Mouse (Mus musculus): ENCODE data around the gene Lypd5. TPM values are rescaled to one million over a fixed set of nuclear protein-coding genes. Genes with fewer than 3 reads are reported as not detected.
A peak's percentile ranks its signal among the peaks of the same experiment; 100 is the strongest.

The Lypd5 gene
- polyA plus RNA-seq (2015; fragmentation: Nextera tagmentation; extraction: Ambion mirVana) = not detected in 2 replicates

DNA sequence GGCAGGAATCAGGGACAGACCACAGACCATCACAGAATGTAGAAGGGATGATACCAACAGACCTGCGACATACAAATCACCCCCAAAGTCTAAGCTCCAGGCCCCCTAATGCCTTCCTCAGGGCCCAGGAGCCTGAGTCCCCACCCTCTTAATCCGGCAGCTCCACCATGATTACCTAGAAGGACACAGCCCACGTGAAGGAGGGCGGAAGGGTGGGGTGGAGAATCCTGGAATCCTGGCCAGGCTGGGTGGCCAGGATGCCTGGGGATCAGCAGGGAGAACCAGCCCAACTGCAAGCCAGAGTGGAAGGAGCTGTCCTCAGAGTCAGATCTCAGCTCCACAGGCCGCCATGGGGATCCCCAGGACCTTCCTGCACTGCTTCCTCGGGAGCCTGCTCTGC, at the start of gene Lypd5:
Gene Lypd5 (plus strand): TSS at position 301 of the 400 bp plus-strand sequence.
- no peak for DNase-seq (ENCODE audit: low spot score)
- ATAC-seq (replicated peaks; ENCODE audit: low FRiP score, low read depth) = no peak
- H3K4me1 ChIP-seq (replicated peaks; ENCODE audit: insufficient read depth, low read length) = no peaks in the 10 kb centered on the region
- H3K9me3 ChIP-seq (replicated peaks; ENCODE audit: low read length) = no peaks in the 10 kb centered on the region
- no peak within 1 kb of the TSS for H3K4me3 ChIP-seq (replicated peaks; ENCODE audit: low read depth, low read length)
- no peaks in the 10 kb centered on the region for H3K36me3 ChIP-seq (ENCODE audit: insufficient read depth, low read length)
- no peak for TF ChIP-seq CTCF (IDR thresholded peaks at IDR 0.05; ENCODE audit: low read depth)
- H3K27me3 ChIP-seq (ENCODE audit: insufficient read depth, low read length) = no peaks in the 10 kb centered on the region
- 38% methylated on average over 6 of the region's 6 CpGs for WGBS
- H3K27ac ChIP-seq = no peak within 1 kb of the TSS
- H3K4me2 ChIP-seq (ENCODE audit: low read length) = no peak within 1 kb of the TSS
- no peak within 1 kb of the TSS for H3K9ac ChIP-seq (ENCODE audit: low read depth, low read length)

DNA sequence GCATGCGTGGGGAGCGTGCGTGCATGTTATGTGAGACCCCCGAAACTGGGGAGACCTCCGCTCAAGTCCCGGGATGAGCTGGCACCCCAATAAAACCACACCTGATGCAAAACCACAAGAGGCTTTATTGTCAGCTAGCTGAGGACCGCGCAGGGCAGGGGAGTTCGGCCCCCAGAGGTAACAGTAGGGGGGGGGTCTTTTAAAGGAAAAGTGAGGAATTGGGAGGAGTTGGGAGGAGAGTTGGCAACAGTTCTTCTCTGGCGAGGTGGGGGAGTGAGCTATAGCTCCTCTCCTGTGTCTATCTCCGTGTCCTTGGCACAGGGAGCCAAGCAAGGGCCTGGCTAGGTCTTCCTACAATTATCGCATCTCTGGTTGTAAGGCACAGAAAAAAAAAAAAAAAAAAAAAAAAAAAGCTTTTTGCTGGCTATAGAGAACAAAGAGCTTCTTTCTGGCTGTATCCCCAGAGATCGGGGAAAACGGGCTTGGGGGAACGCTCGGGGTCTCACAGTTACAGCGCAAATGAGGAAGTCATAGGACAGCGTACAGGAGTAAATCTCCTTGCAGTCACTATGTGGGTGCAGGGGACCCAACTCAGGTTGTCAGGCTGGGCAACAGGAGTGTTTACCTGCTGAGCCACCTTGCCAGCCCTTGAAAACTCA, 49.0 kb upstream of the Lypd5 start:
- Histone ChIP-seq H3K9me3 (replicated peaks; ENCODE audit: low read length) (no peaks in the 10 kb centered on the region), H3K4me3 (replicated peaks; ENCODE audit: low read depth, low read length) (peak overlapping the region; percentile 76), H3K9ac (ENCODE audit: low read depth, low read length) (peak overlapping the region; percentile 54; the same call in 1 of the 2 replicates), H3K4me1 (replicated peaks; ENCODE audit: insufficient read depth, low read length) (0 out of 2 replicates have a peak, but pooled peaks cover 3% of the 10 kb centered on the region), H3K36me3 (ENCODE audit: insufficient read depth, low read length) (peaks cover 24% of the 10 kb centered on the region), H3K27ac (no peak overlapping the region; the same call in 1 of the 2 replicates), H3K4me2 (ENCODE audit: low read length) (peak overlapping the region; percentile 88), H3K27me3 (ENCODE audit: insufficient read depth, low read length) (no peaks in the 10 kb centered on the region)
- TF ChIP-seq CTCF (IDR thresholded peaks at IDR 0.05; ENCODE audit: low read depth) = no peak
- 2% methylated on average over 18 of the region's 18 CpGs for WGBS
- DNase-seq (ENCODE audit: low spot score) (peak; percentile 47), ATAC-seq (replicated peaks; ENCODE audit: low FRiP score, low read depth) (peak; percentile 6; the same call in 1 of the 2 replicates)

DNA sequence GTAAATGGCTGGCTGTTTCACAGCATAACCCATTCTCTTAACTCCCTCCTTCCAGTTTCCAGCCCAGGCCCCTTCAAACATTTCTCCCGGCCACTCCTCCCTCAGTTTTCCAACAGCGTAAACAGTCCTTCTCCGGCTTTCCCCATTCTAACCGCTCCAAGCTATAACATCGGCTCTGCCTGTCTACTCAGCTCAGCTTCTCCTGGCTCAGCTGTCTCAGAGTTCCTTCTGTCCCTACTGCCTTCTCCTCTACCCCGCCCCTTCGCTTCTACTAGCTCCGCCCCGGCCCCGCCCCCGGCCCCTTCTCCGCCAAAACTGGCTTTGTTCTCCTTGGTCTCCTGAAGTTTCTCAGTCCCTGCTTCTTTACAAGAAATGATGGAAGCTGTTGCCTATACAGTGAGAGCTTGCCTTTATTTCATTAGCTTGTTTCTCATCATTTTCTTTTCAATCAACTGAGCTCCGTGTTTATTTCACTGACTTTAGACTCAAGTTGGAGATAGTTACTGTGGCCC, 48.2 kb upstream of the Lypd5 start, which contains the start of gene Zfp61:
Gene Zfp61 (minus strand): TSS at position 462 of the 512 bp plus-strand sequence.
- Histone ChIP-seq H3K27me3 (ENCODE audit: insufficient read depth, low read length) (no peaks in the 10 kb centered on the region), H3K4me3 (replicated peaks; ENCODE audit: low read depth, low read length) (peak within 1 kb of the TSS; percentile 76), H3K9ac (ENCODE audit: low read depth, low read length) (peak within 1 kb of the TSS; percentile 54; the same call in 1 of the 2 replicates), H3K9me3 (replicated peaks; ENCODE audit: low read length) (no peaks in the 10 kb centered on the region), H3K27ac (peak within 1 kb of the TSS; percentile 47; the same call in 1 of the 2 replicates), H3K4me1 (replicated peaks; ENCODE audit: insufficient read depth, low read length) (0 out of 2 replicates have a peak, but pooled peaks cover 3% of the 10 kb centered on the region), H3K36me3 (ENCODE audit: insufficient read depth, low read length) (peaks cover 16% of the 10 kb centered on the region; the same call in 1 of the 2 replicates), H3K4me2 (ENCODE audit: low read length) (peak within 1 kb of the TSS; percentile 88)
- no peak for TF ChIP-seq CTCF (IDR thresholded peaks at IDR 0.05; ENCODE audit: low read depth)
- ATAC-seq (replicated peaks; ENCODE audit: low FRiP score, low read depth) = peak; percentile 57; the same call in 1 of the 2 replicates
- DNase-seq (ENCODE audit: low spot score) = peak; percentile 92
- 1% methylated on average over 13 of the region's 13 CpGs for WGBS

DNA sequence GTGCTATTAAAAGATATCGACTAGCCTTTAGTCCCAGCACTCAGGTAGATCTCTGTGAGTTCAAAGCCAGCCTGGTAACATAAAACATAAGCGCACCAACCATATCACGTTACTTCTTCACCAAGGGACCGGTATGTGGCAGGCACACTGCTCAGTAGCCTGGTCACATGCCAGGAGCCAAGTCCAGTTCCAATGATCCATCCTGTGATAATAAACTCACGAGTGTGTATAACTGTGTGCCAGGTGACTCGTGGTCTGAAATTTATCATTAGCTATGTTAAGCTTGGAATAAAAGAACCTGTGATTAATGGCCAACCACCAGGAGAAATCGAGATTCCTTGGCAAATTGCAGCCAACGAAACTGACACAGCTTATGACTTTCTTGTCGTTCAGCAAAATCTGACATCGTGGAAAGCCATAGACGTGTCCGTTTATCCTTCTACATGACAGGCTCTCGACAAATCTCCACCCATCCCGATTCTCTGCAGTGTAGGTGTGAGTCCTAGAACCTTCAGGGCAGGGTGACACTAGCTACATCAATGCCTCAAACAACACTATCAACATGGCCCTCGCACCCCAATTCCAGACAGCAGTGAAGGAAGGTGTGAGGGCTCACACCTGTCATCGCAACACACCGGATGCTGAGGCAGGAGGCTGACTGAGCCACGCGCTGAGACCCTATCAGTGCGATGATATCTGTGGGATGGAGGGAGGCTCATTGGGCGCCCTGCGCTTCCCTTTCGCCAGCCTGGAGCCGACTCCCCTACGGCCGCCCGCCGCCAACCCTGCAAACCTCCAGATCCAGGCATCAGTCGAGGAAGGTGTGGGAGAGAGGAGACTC, 33.0 kb upstream of the Lypd5 start:
- Histone ChIP-seq H3K36me3 (ENCODE audit: insufficient read depth, low read length) (0 out of 2 replicates have a peak, but pooled peaks cover 4% of the 10 kb centered on the region), H3K4me1 (replicated peaks; ENCODE audit: insufficient read depth, low read length) (peaks cover 8% of the 10 kb centered on the region; the same call in 1 of the 2 replicates), H3K27ac (peak overlapping the region; percentile 50; the same call in 1 of the 2 replicates)

GRCm38 (mm10) chr7:24316567-24317092, 32.4 kb upstream of the Lypd5 start, which contains the start of gene Zfp94:
TSS of gene Zfp94 (minus strand) at chr7:24316666.
- H3K27ac ChIP-seq = peak within 1 kb of the TSS; percentile 80
- ATAC-seq (replicated peaks; ENCODE audit: low FRiP score, low read depth) = peak; percentile 94
- no peaks in the 10 kb centered on the region for H3K27me3 ChIP-seq (ENCODE audit: insufficient read depth, low read length)
- H3K4me1 ChIP-seq (replicated peaks; ENCODE audit: insufficient read depth, low read length) = peaks cover 8% of the 10 kb centered on the region; the same call in 1 of the 2 replicates
- H3K9me3 ChIP-seq (replicated peaks; ENCODE audit: low read length) = no peaks in the 10 kb centered on the region
- H3K9ac ChIP-seq (ENCODE audit: low read depth, low read length) = peak within 1 kb of the TSS; percentile 66
- TF ChIP-seq CTCF (IDR thresholded peaks at IDR 0.05; ENCODE audit: low read depth) = no peak
- DNase-seq (ENCODE audit: low spot score) = peak; percentile 98
- 0 out of 2 replicates have a peak, but pooled peaks cover under 1% of the 10 kb centered on the region for H3K36me3 ChIP-seq (ENCODE audit: insufficient read depth, low read length)
- under 1% methylated on average over 33 of the region's 33 CpGs for WGBS
- H3K4me2 ChIP-seq (ENCODE audit: low read length) = peak within 1 kb of the TSS; percentile 83
- peak within 1 kb of the TSS; percentile 55 for H3K4me3 ChIP-seq (replicated peaks; ENCODE audit: low read depth, low read length)

More for the DNA sequence above, 33.0 kb upstream of the Lypd5 start:
- H3K9me3 ChIP-seq (replicated peaks; ENCODE audit: low read length) = no peaks in the 10 kb centered on the region
- no peak for TF ChIP-seq CTCF (IDR thresholded peaks at IDR 0.05; ENCODE audit: low read depth)
- H3K4me2 ChIP-seq (ENCODE audit: low read length) = peak overlapping the region; percentile 83
- H3K9ac ChIP-seq (ENCODE audit: low read depth, low read length) = peak overlapping the region; percentile 66
- 21% methylated on average over 29 of the region's 29 CpGs for WGBS
- H3K4me3 ChIP-seq (replicated peaks; ENCODE audit: low read depth, low read length) = peak overlapping the region; percentile 55
- no peak for DNase-seq (ENCODE audit: low spot score)
- ATAC-seq (replicated peaks; ENCODE audit: low FRiP score, low read depth) = 0 out of 2 replicates have a peak, but pooled peaks have one; percentile 41
- no peaks in the 10 kb centered on the region for H3K27me3 ChIP-seq (ENCODE audit: insufficient read depth, low read length)

Measured in kidney, postnatal 0 days (tissue).